Mouse (Mus musculus) olfactory bulb, adult 2 months (tissue): ENCODE measurements around the gene Cntn4.

Experiments
- CTCF ChIP-seq: fragments of 200-500 bp; IDR thresholded peaks from 2 replicates; pipeline ENCODE4 v1.5.1; 2012; ENCODE audit warnings: low read depth, mild to moderate bottlenecking, low read length, moderate library complexity; ENCODE audit not compliant: insufficient read depth
- POLR2A ChIP-seq: fragments of 200-500 bp; IDR thresholded peaks from 2 replicates; pipeline ENCODE4 v1.6.1; 2012; ENCODE audit warnings: mild to moderate bottlenecking, low read depth, low read length, moderate library complexity; ENCODE audit not compliant: insufficient read depth

DNA sequence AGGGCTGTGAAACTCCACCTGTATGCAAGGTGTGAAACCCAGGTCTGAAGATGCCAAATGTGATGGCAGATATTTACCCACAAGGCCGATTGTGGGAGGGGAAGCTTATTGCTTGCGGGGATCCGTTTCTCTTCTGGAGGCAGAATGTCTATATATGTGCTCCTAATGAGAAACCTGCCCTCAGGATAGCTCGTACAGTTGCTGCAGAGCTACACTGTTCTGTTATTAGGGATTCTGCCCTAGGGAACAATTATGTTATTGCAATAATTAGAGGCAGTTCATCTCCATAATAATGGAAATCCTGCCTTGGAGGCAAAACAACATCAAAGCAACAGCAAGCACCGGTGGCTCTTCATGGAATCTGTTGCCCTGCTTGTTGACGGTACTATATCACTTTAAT, 884.2 kb downstream of the Cntn4 start:
- TF ChIP-seq CTCF, result no peak
- no peak for TF ChIP-seq POLR2A
